Mouse (Mus musculus) kidney, postnatal 36 days (tissue): ENCODE results near the gene Cers1.

Experiments
- DNase-seq, 2 experiments: peaks; one replicate each; pipeline ENCODE4 v3.0.0; 2021 to 2022; ENCODE audit warnings: mixed read lengths in 2 of 2

Cers1 gene

GRCm38 (mm10) chr8:70352657-70353151 lies 37.1 kb downstream of the Cers1 start:
- DNase-seq, result peak in 1 of 2 experiments; percentile 59

- DNase-seq, result peak; percentile 99 to 100
Measured at GRCm38 (mm10) chr8:70353194-70353817, 37.7 kb downstream of the Cers1 start, which contains the start of gene Upf1. Upf1 (minus strand) TSS chr8:70353278.

GRCm38 (mm10) chr8:70354004-70354403 lies 38.4 kb downstream of the Cers1 start:
- DNase-seq, result no peak

GRCm38 (mm10) chr8:70356111-70356510 lies 40.5 kb downstream of the Cers1 start:
- DNase-seq, result no peak

GRCm38 (mm10) chr8:70359411-70359810 lies 43.8 kb downstream of the Cers1 start:
- DNase-seq, result peak; percentile 54 to 60

- DNase-seq, result peak in 1 of 2 experiments; percentile 62
Measured at GRCm38 (mm10) chr8:70360769-70361168, 45.2 kb downstream of the Cers1 start.

- no peak for DNase-seq
Measured at GRCm38 (mm10) chr8:70361484-70362032, 46.0 kb downstream of the Cers1 start.

- peak; percentile 82 to 87 for DNase-seq
Measured at GRCm38 (mm10) chr8:70364066-70364465, 48.5 kb downstream of the Cers1 start.

- DNase-seq, result no peak
Measured at GRCm38 (mm10) chr8:70366588-70366987, 51.0 kb downstream of the Cers1 start.

- DNase-seq, result no peak
Measured at GRCm38 (mm10) chr8:70370476-70370875, 54.9 kb downstream of the Cers1 start.

- peak; percentile 68 to 78 for DNase-seq
Measured at GRCm38 (mm10) chr8:70371951-70372350, 56.4 kb downstream of the Cers1 start.

GRCm38 (mm10) chr8:70373397-70374317 lies 58.1 kb downstream of the Cers1 start, which contains the start of gene Comp:
Comp (plus strand) TSS chr8:70373558.
- no peak for DNase-seq

- peak; percentile 87 to 93 for DNase-seq
Measured at GRCm38 (mm10) chr8:70374318-70374927, 58.8 kb downstream of the Cers1 start.

- no peak for DNase-seq
Measured at GRCm38 (mm10) chr8:70375212-70375859, 59.8 kb downstream of the Cers1 start.

- DNase-seq, result no peak
Measured at GRCm38 (mm10) chr8:70376275-70376741, 60.7 kb downstream of the Cers1 start.

GRCm38 (mm10) chr8:70377049-70377448 lies 61.5 kb downstream of the Cers1 start:
- no peak for DNase-seq

GRCm38 (mm10) chr8:70380069-70380468 lies 64.5 kb downstream of the Cers1 start:
- DNase-seq, result no peak
